Mouse (Mus musculus) liver, postnatal 0 days (tissue): ENCODE results near the gene Zfp536.

Source experiments
- CTCF ChIP-seq: sonication (generic); IDR thresholded peaks from 2 replicates; pipeline ENCODE4 v1.5.1; 2016; ENCODE audit warnings: antibody characterized with exemption, low read depth
- EP300 ChIP-seq: IDR thresholded peaks from 2 replicates; pipeline ENCODE4 v1.6.1; 2016; ENCODE audit warnings: antibody characterized with exemption, low read depth, mild to moderate bottlenecking

DNA sequence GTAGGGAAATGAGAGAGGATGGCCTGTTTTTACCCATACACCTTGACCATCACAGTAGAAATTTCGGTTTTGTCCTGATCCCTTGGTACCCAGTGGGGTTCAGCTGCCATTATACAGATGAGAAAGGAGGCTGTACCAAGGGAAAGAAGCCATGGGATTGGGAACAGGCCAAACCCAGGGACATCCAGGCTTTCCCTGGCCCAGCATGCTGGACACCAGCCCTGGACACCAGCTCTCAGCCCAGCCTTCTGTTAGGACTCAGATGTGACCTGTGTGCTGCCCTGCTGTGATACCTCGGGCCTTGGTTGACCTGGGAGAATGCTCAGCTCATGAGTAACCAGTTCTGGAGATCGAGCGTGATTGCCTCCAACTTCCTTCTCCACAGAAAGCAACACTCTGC is 51.8 kb downstream of the Zfp536 start:
- TF ChIP-seq CTCF (no peak), EP300 (no peak)
